Mouse (Mus musculus) CH12.LX (cell line): ENCODE measurements at regions not wholly inside any gene's neighbourhood (a gene's known extent, or its start where the extent isn't known, plus 50 kb on each side); places are given as distances from the start of the nearest gene placed in this dataset.

ENCODE experiments used
- DNase-seq: peaks from one replicate; pipeline ENCODE4 v3.0.0-alpha.2; 2013; ENCODE audit errors: extremely low read depth
- H3K27ac ChIP-seq: 2 replicates; pipeline ENCODE4 v1.5.1; 2012; ENCODE audit warnings: low read depth, mild to moderate bottlenecking, control low read depth, moderate library complexity; ENCODE audit not compliant: insufficient read depth
- H3K27me3 ChIP-seq: replicated peaks from 2 replicates; pipeline ENCODE3; 2012; ENCODE audit warnings: inconsistent platforms
- H3K36me3 ChIP-seq, 2 experiments: replicated peaks in 1 of 2; 2 replicates each; pipeline versions ENCODE3 to v1.6.1; 2012; ENCODE audit warnings: inconsistent platforms in 1 of 2, low read length in 1 of 2, mild to moderate bottlenecking in 1 of 2, mixed read lengths in 1 of 2, moderate library complexity in 1 of 2; ENCODE audit not compliant: control insufficient read depth in 1 of 2, insufficient read depth in 1 of 2
- H3K4me1 ChIP-seq, 2 experiments: 2 replicates each; pipeline ENCODE4 v1.6.1; 2012; ENCODE audit warnings: inconsistent platforms in 1 of 2, moderate library complexity in 1 of 2; ENCODE audit not compliant: insufficient read depth in 2 of 2, control insufficient read depth in 1 of 2
- H3K4me2 ChIP-seq: 2 replicates; pipeline ENCODE4 v1.6.1; 2012; ENCODE audit warnings: low read depth, mild to moderate bottlenecking, control low read depth; ENCODE audit not compliant: poor library complexity, insufficient read depth, severe bottlenecking
- H3K4me3 ChIP-seq, 3 experiments: fragments of 150-350 bp in 1 of 3; sonication (generic) in 1 of 3; replicated peaks in 1 of 3; 2 replicates each; pipeline versions ENCODE3 to v1.5.1; 2011 to 2012; ENCODE audit warnings: low read depth in 2 of 3, low read length in 2 of 3, mild to moderate bottlenecking in 2 of 3, moderate library complexity in 2 of 3, control low read depth in 1 of 3, improper control_type of control experiment in 1 of 3, inconsistent platforms in 1 of 3, mixed read lengths in 1 of 3; ENCODE audit not compliant: poor library complexity in 1 of 3
- H3K79me2 ChIP-seq: replicated peaks from 2 replicates; pipeline ENCODE4 v1.6.1; 2012; ENCODE audit warnings: mild to moderate bottlenecking, moderate library complexity; ENCODE audit not compliant: control insufficient read depth, poor library complexity, insufficient read depth, severe bottlenecking; ENCODE audit errors: extremely low read depth
- H3K9ac ChIP-seq: 2 replicates; pipeline ENCODE4 v1.6.1; 2012; ENCODE audit warnings: low read depth, mild to moderate bottlenecking, control low read depth, moderate library complexity; ENCODE audit not compliant: insufficient read depth
- H3K9me3 ChIP-seq: replicated peaks from 2 replicates; pipeline ENCODE3; 2012; ENCODE audit warnings: low read length, inconsistent platforms, mixed read lengths
- CTCF ChIP-seq, 2 experiments: IDR thresholded peaks in 1 of 2; conservative IDR thresholded peaks in 1 of 2; 2 replicates each; pipeline ENCODE4 v1.5.1; 2011 to 2012; ENCODE audit warnings: low read depth in 2 of 2, low read length in 2 of 2, improper control_type of control experiment in 1 of 2, inconsistent platforms in 1 of 2, mild to moderate bottlenecking in 1 of 2, moderate library complexity in 1 of 2
- E2F4 ChIP-seq: IDR thresholded peaks from 2 replicates; pipeline ENCODE4 v1.6.1; 2011; ENCODE audit warnings: low read depth, low read length, improper control_type of control experiment; ENCODE audit not compliant: insufficient replicate concordance
- ELF1 ChIP-seq: IDR thresholded peaks from 2 replicates; pipeline ENCODE4 v1.6.1; 2014; ENCODE audit warnings: low read depth, mild to moderate bottlenecking, inconsistent platforms, low read length, improper control_type of control experiment
- EP300 ChIP-seq: IDR thresholded peaks from 2 replicates; pipeline ENCODE4 v1.6.1; 2011; ENCODE audit warnings: low read length, improper control_type of control experiment
- ETS1 ChIP-seq: conservative IDR thresholded peaks from 2 replicates; pipeline ENCODE4 v1.6.1; 2012; ENCODE audit warnings: low read depth, mild to moderate bottlenecking, inconsistent platforms, low read length, improper control_type of control experiment, moderate library complexity
- IRF4 ChIP-seq: IDR thresholded peaks from 2 replicates; pipeline ENCODE4 v1.6.1; 2014; ENCODE audit warnings: low read depth, mild to moderate bottlenecking, inconsistent platforms, low read length, improper control_type of control experiment
- JUN ChIP-seq: IDR thresholded peaks from 2 replicates; pipeline ENCODE4 v1.6.1; 2011; ENCODE audit warnings: low read depth, mild to moderate bottlenecking, low read length, improper control_type of control experiment, moderate library complexity; ENCODE audit not compliant: insufficient read depth
- MAFK ChIP-seq: IDR thresholded peaks from 2 replicates; pipeline ENCODE4 v1.6.1; 2011; ENCODE audit warnings: low read length, improper control_type of control experiment; ENCODE audit not compliant: insufficient replicate concordance
- MAX ChIP-seq: IDR thresholded peaks from 2 replicates; pipeline ENCODE4 v1.6.1; 2011; ENCODE audit warnings: low read length, improper control_type of control experiment
- MXI1 ChIP-seq: IDR thresholded peaks from 2 replicates; pipeline ENCODE4 v1.6.1; 2011; ENCODE audit warnings: mild to moderate bottlenecking, low read depth, low read length, improper control_type of control experiment
- MYC ChIP-seq: IDR thresholded peaks from 2 replicates; pipeline ENCODE4 v1.6.1; 2011; ENCODE audit warnings: low read depth, mild to moderate bottlenecking, improper control_type of control experiment, low read length
- NELFE ChIP-seq: IDR thresholded peaks from 2 replicates; pipeline ENCODE4 v1.6.1; 2011; ENCODE audit warnings: low read depth, low read length, improper control_type of control experiment
- PAX5 ChIP-seq: IDR thresholded peaks from 2 replicates; pipeline ENCODE4 v1.6.1; 2012; ENCODE audit warnings: low read length, inconsistent platforms, mixed read lengths
- POLR2A ChIP-seq: IDR thresholded peaks from 2 replicates; pipeline ENCODE4 v1.6.1; 2011; ENCODE audit warnings: low read depth, mild to moderate bottlenecking, improper control_type of control experiment, low read length
- POLR2AphosphoS2 ChIP-seq: IDR thresholded peaks from 2 replicates; pipeline ENCODE4 v1.6.1; 2011; ENCODE audit warnings: low read depth, low read length, improper control_type of control experiment
- RAD21 ChIP-seq: IDR thresholded peaks from 2 replicates; pipeline ENCODE4 v1.6.1; 2011; ENCODE audit warnings: low read depth, mild to moderate bottlenecking, low read length, improper control_type of control experiment, moderate library complexity
- RCOR1 ChIP-seq: conservative IDR thresholded peaks from 2 replicates; pipeline ENCODE4 v1.6.1; 2012; ENCODE audit warnings: low read depth, mild to moderate bottlenecking, inconsistent platforms, low read length, improper control_type of control experiment
- SMC3 ChIP-seq: IDR thresholded peaks from 2 replicates; pipeline ENCODE4 v1.6.1; 2011; ENCODE audit warnings: low read depth, low read length, improper control_type of control experiment
- TBP ChIP-seq: conservative IDR thresholded peaks from 2 replicates; pipeline ENCODE4 v1.6.1; 2011; ENCODE audit warnings: low read depth, low read length, improper control_type of control experiment
- USF1 ChIP-seq: IDR thresholded peaks from 2 replicates; pipeline ENCODE4 v1.6.1; 2014; ENCODE audit warnings: low read depth, mild to moderate bottlenecking, inconsistent platforms, low read length, improper control_type of control experiment
- dilution Hi-C: fragments of 300-500 bp; cut with MboI; formaldehyde crosslinking; loops from 2 replicates; pipeline ENCODE4 v1.14.3; 2020; ENCODE audit warnings: low sequenced_read_pairs; ENCODE audit not compliant: extremely low pct_unique_long_range_greater_than_20kb, extremely low pct_ligation_motif_present
- in situ Hi-C: fragments of 300-500 bp; cut with MboI; formaldehyde crosslinking; loops from 3 replicates; pipeline ENCODE4 v1.14.3; 2019; ENCODE audit warnings: low sequenced_read_pairs, low pct_ligation_motif_present, low pct_unique_long_range_greater_than_20kb, mixed read lengths

DNA sequence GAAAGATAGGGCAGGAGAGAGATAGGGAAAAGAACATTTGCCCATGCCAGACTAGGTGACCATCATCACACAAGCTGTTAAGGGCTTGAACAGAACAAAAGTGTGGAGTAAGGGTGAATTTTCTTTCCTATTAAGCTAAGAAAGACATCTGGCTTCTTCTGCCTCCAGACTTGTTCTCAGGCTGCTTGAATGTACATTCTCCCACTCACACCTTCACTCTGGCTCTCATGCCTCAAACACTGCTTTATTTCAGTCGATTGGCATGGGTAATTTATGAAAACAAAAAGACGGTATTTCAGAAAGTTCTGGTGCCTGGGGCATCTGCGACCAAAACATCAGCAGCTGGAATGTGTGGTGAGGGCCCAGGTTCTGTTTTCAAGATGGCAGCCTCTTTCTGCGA, 79.1 kb downstream of the Ifi44 start:
- no peaks in the 10 kb centered on the region for H3K9me3 ChIP-seq
- H3K4me3 ChIP-seq = no peak overlapping the region
- dilution Hi-C loops (no loop called here), in situ Hi-C loops (no loop called here)
- no peaks in the 10 kb centered on the region for H3K36me3 ChIP-seq
- H3K4me2 ChIP-seq = no peak overlapping the region
- H3K27ac ChIP-seq = no peak overlapping the region
- TF ChIP-seq RAD21 (no peak), MAFK (no peak), MYC (no peak), POLR2AphosphoS2 (no peak), NELFE (no peak), MAX (no peak), RCOR1 (no peak), PAX5 (no peak), ETS1 (no peak), JUN (no peak), SMC3 (no peak), POLR2A (no peak), MXI1 (no peak), IRF4 (no peak), TBP (no peak), ELF1 (no peak), USF1 (no peak), E2F4 (no peak)
- DNase-seq = no peak
- no peaks in the 10 kb centered on the region for H3K27me3 ChIP-seq
- H3K79me2 ChIP-seq = no peaks in the 10 kb centered on the region
- H3K4me1 ChIP-seq = no peaks in the 10 kb centered on the region
- no peak overlapping the region for H3K9ac ChIP-seq

DNA sequence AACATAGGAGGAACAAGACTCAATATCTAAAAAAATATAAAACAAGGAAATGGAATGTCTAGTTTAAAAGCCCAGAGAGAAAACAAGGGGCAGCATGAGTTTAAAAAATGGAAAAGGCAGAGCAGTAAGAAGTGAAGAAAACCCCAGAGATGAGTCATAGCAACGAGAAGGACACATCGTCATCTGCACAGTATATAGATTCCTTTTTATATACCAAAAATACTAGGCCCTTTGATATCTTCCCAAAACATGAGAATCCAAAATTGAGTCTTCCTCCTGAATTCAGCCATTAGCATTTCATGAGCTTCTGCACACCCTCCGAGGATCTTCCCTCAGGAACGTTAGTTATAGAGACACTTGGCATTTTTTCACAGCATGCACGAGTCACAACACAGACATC, 96.5 kb downstream of the Ifi44 start:
- H3K27me3 ChIP-seq = no peaks in the 10 kb centered on the region

More for the DNA sequence above, 96.5 kb downstream of the Ifi44 start:
- no peak for DNase-seq
- H3K9ac ChIP-seq = no peak overlapping the region
- H3K4me1 ChIP-seq = peaks cover 0 to 7% of the 10 kb centered on the region in 2 experiments; a peak in 2 of 4 replicates
- H3K9me3 ChIP-seq = no peaks in the 10 kb centered on the region
- no peak for TF ChIP-seq MYC
- TF ChIP-seq EP300 = no peak
- no peak for TF ChIP-seq CTCF (conservative IDR thresholded peaks at IDR 0.05 in 1 of 2, IDR thresholded peaks at IDR 0.05 in 1 of 2; ENCODE audit: low read depth in 2 of 2, low read length in 2 of 2)
- H3K36me3 ChIP-seq = no peaks in the 10 kb centered on the region
- dilution Hi-C loops (no loop called here), in situ Hi-C loops (no loop called here)
- no peak overlapping the region for H3K27ac ChIP-seq
- H3K4me3 ChIP-seq = no peak overlapping the region
- no peaks in the 10 kb centered on the region for H3K79me2 ChIP-seq
- H3K4me2 ChIP-seq = no peak overlapping the region
